Mouse (Mus musculus) embryonic facial prominence, embryonic 13.5 days (tissue): ENCODE data around the gene Tbkbp1. TPM values are rescaled to one million over a fixed set of nuclear protein-coding genes. Genes with fewer than 3 reads are reported as not detected.
"Not testable (repeated sequence)": the region's sequence is repeated elsewhere in the genome, so short reads cannot be mapped to it uniquely, and the experiment has no call there.

ENCODE experiments used
- ATAC-seq: fragments of 200-750 bp; cut with Nextera tagmentation; 2 replicates; pipeline ENCODE4 v1.8.0; 2017; ENCODE audit warnings: low read depth; ENCODE audit not compliant: insufficient number of reproducible peaks, insufficient read depth, low FRiP score, low TSS enrichment
- H3K27ac ChIP-seq: fragments of 300-500 bp; sonication (generic); 2 replicates; pipeline ENCODE4 v1.5.1; 2015; ENCODE audit warnings: moderate library complexity, mild to moderate bottlenecking, inconsistent platforms
- H3K27me3 ChIP-seq: fragments of 300-500 bp; sonication (generic); 2 replicates; pipeline ENCODE4 v1.6.1; 2015; ENCODE audit warnings: mild to moderate bottlenecking, inconsistent platforms
- H3K36me3 ChIP-seq: fragments of 300-500 bp; sonication (generic); 2 replicates; pipeline ENCODE4 v1.6.1; 2015; ENCODE audit warnings: mild to moderate bottlenecking, inconsistent platforms
- H3K4me1 ChIP-seq: fragments of 300-500 bp; sonication (generic); 2 replicates; pipeline ENCODE4 v1.6.1; 2015; ENCODE audit warnings: inconsistent platforms
- H3K4me2 ChIP-seq: fragments of 300-500 bp; sonication (generic); 2 replicates; pipeline ENCODE4 v1.6.1; 2015; ENCODE audit warnings: moderate library complexity, mild to moderate bottlenecking, inconsistent platforms
- H3K4me3 ChIP-seq: fragments of 300-500 bp; sonication (generic); 2 replicates; pipeline ENCODE4 v1.5.1; 2015; ENCODE audit warnings: mild to moderate bottlenecking, inconsistent platforms
- H3K9ac ChIP-seq: fragments of 300-500 bp; sonication (generic); 2 replicates; pipeline ENCODE4 v1.6.1; 2015; ENCODE audit warnings: mild to moderate bottlenecking, inconsistent platforms
- H3K9me3 ChIP-seq: fragments of 300-500 bp; sonication (generic); 2 replicates; pipeline ENCODE4 v1.6.1; 2016; ENCODE audit warnings: inconsistent platforms
- WGBS: fragments of 180-500 bp; shearing (Covaris S2); methylation state at CpG from one replicate; pipeline ENCODE4 v1.1.7; 2015; ENCODE audit warnings: mixed read lengths; 5-methylcytosine and 5-hydroxymethylcytosine counted together
- polyA plus RNA-seq: library from polyadenylated mRNA; unstranded; fragments of >200 nt; fragmentation: Nextera tagmentation; extraction: Ambion mirVana; gene quantifications from 2 replicates; pipeline ENCODE4 v1.2.1, GENCODE M21; 2015

The Tbkbp1 gene
- 7.8 and 8.5 TPM in 2 replicates for polyA plus RNA-seq

DNA sequence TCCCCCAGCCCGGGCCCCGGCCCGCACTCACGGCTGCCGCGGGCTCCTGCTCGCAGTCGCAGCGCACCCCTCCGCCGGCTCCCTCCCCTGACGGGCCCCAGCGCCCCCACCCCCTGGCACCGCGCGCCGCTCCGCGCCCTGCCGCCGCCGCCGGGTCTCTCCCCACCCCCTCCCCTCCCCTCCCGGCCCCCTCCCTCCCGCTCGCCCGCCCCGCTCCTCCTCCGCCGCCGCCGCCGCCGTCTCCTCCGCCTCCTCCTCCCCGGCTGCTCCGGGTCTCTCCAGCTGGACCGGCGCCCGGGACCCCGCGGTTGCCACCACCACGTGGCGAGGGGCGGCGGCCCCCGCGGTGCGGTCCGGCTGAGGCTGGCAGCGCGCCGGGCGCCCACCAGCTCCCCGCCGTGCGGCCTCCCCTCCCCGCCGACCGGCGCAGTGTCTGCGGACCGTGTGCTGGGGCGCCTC, at the start of gene Tbkbp1:
Gene Tbkbp1, minus strand, starts transcription at position 153 of the 459 bp plus-strand sequence.
- peaks cover 41% of the 10 kb centered on the region for H3K36me3 ChIP-seq

DNA sequence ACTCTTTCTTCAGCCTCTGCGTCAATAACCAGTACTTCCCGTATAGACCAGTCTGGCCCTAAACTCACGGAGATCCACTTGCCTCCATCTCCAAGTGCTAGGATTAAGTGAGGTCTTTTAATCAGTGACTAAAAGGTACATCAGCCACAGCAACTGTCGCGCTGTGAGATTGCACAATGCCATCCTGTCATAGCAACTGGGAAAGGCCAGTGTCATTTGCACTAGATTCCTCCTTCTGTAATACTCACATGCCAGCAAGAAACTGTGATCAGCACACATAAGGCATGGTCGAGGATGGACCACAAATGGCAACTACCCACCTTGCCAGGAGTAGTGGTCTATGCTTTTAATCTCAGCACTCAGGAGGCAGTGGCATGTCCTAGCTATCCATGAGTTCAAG, 48.2 kb upstream of the Tbkbp1 start:
- Histone ChIP-seq H3K4me2 (no peak overlapping the region), H3K27ac (no peak overlapping the region), H3K27me3 (no peaks in the 10 kb centered on the region), H3K4me1 (no peaks in the 10 kb centered on the region), H3K9me3 (no peaks in the 10 kb centered on the region), H3K36me3 (no peaks in the 10 kb centered on the region), H3K4me3 (no peak overlapping the region), H3K9ac (no peak overlapping the region)
- no peak for ATAC-seq
- 86% methylated on average over 6 of the region's 6 CpGs for WGBS

More for the DNA sequence above, at the start of gene Tbkbp1:
- Histone ChIP-seq H3K4me2 (peak within 1 kb of the TSS; percentile 83), H3K4me3 (peak within 1 kb of the TSS; percentile 83), H3K27ac (peak within 1 kb of the TSS; percentile 93), H3K9ac (peak within 1 kb of the TSS; percentile 83), H3K9me3 (no peaks in the 10 kb centered on the region), H3K4me1 (peaks cover 55% of the 10 kb centered on the region), H3K27me3 (no peaks in the 10 kb centered on the region; the same call in 1 of the 2 replicates)
- peak; percentile 4; the same call in 1 of the 2 replicates for ATAC-seq
- under 1% methylated on average over 27 of the region's 64 CpGs for WGBS

DNA sequence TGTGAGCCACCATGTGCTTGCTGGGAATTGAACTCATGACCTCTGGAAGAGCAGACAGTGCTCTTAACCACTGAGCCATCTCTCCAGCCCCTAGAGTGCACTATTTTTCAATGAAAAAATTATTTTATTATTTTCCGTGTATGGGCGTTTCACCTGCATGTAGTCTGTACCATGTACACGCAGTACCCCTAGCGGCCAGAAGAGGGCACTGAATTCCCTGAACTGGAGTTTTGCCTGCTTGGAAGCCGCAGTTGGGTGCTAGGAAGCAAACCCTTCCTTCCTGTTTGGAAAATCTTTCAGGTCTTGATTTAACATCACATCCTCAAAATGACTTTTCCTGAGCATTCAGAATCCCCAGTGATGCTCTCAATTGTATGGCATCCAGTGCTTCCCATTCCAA, 47.3 kb upstream of the Tbkbp1 start:
- H3K9me3 ChIP-seq, result no peaks in the 10 kb centered on the region
- H3K4me1 ChIP-seq, result no peaks in the 10 kb centered on the region
- H3K27me3 ChIP-seq, result no peaks in the 10 kb centered on the region
- H3K9ac ChIP-seq, result no peak overlapping the region
- no peak overlapping the region for H3K27ac ChIP-seq
- no peak overlapping the region for H3K4me2 ChIP-seq
- no peak for ATAC-seq
- no peaks in the 10 kb centered on the region for H3K36me3 ChIP-seq
- WGBS, result 23% methylated on average over 5 of the region's 5 CpGs
- no peak overlapping the region for H3K4me3 ChIP-seq

GRCm38 (mm10) chr11:97197021-97197420, 45.7 kb upstream of the Tbkbp1 start:
- Histone ChIP-seq H3K4me3 (no peak overlapping the region), H3K27me3 (no peaks in the 10 kb centered on the region)

DNA sequence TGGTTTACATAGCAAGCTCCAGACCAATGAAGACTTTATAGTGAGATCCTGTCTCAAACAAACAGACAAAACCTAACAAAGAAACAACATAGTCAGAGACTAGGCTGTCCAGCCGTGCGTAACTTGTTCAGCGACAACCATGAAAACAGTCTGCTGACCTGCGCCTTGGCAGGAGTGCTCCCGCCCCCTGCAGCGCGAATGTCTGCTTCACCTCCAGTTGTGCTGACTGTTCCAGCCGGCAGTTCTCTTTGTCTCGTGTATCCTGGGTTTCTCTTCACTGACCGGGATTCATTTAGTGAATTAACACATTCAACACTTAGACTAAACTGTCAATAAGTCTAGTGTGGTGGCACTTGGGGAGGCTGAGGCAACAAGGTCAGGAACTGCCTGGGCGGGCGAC, 45.2 kb upstream of the Tbkbp1 start:
- no peaks in the 10 kb centered on the region for H3K9me3 ChIP-seq
- H3K4me2 ChIP-seq, result no peak overlapping the region
- H3K27ac ChIP-seq, result no peak overlapping the region
- WGBS, result 70% methylated on average over 12 of the region's 12 CpGs
- ATAC-seq, result no peak
- no peaks in the 10 kb centered on the region for H3K36me3 ChIP-seq
- no peak overlapping the region for H3K4me3 ChIP-seq
- no peaks in the 10 kb centered on the region for H3K27me3 ChIP-seq
- H3K9ac ChIP-seq, result no peak overlapping the region
- H3K4me1 ChIP-seq, result no peaks in the 10 kb centered on the region

More at GRCm38 (mm10) chr11:97197021-97197420, 45.7 kb upstream of the Tbkbp1 start:
- Histone ChIP-seq H3K9me3 (no peaks in the 10 kb centered on the region), H3K27ac (no peak overlapping the region), H3K9ac (no peak overlapping the region), H3K4me1 (no peaks in the 10 kb centered on the region), H3K36me3 (no peaks in the 10 kb centered on the region), H3K4me2 (no peak overlapping the region)
- no peak for ATAC-seq
- 79% methylated on average over 8 of the region's 8 CpGs for WGBS

DNA sequence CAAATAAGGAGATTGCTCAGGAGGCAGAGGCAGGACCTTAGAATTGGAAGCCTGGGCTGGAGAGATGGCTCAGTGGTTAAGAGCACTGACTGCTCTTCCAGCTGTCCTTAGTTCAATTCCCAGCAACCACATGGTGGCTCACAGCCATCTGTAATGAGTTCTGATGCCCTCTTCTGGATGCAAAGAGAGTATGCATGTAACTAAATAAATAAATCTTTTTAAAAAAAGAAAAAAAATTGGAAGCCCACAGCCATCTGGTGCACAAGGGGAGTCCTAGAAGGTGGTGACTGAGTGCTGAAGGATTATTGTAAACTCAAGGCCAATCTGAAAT, 41.3 kb upstream of the Tbkbp1 start:
- Histone ChIP-seq H3K9ac (no peak overlapping the region), H3K36me3 (no peaks in the 10 kb centered on the region), H3K27ac (no peak overlapping the region), H3K4me3 (no peak overlapping the region), H3K9me3 (no peaks in the 10 kb centered on the region), H3K27me3 (no peaks in the 10 kb centered on the region), H3K4me1 (peaks cover 12% of the 10 kb centered on the region), H3K4me2 (no peak overlapping the region)
- no peak for ATAC-seq

DNA sequence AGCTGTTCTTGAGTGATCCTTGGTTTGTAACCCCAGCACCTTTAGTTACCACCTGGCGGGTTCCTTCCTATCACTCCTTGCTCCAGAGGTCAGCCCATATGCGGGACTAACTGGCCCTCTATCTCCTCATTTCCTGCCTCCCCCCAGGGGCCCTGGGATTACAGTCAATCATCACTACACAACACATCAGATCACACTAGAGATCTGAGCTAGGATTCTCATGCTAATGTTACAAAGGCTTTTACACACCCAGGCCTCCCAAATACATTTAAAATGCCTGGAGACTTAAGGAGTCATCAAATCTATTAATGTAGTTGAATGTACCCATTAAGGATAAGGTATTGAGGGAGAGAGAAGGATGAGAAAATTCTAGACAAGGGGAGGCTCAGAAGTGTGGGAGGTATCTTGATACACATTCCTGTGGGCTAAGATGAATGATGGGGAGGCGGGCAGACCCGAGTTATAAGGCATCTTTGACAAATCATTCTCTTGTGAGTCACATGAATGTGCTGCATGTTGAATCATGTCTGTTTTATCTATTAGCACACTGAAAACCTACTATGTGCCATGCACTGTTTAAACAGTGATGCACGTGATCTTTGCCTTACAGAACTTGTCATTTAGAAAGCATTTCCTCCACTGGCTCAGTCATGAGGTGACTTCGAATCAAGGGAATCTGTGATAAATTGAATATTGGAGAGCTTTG, 40.8 kb upstream of the Tbkbp1 start:
- ATAC-seq, result no peak
- Histone ChIP-seq H3K27ac (no peak overlapping the region), H3K4me1 (peaks cover 12% of the 10 kb centered on the region), H3K4me2 (no peak overlapping the region), H3K27me3 (no peaks in the 10 kb centered on the region), H3K4me3 (no peak overlapping the region), H3K9ac (no peak overlapping the region), H3K9me3 (no peaks in the 10 kb centered on the region), H3K36me3 (no peaks in the 10 kb centered on the region)
- WGBS, result 74% methylated on average over 6 of the region's 6 CpGs

DNA sequence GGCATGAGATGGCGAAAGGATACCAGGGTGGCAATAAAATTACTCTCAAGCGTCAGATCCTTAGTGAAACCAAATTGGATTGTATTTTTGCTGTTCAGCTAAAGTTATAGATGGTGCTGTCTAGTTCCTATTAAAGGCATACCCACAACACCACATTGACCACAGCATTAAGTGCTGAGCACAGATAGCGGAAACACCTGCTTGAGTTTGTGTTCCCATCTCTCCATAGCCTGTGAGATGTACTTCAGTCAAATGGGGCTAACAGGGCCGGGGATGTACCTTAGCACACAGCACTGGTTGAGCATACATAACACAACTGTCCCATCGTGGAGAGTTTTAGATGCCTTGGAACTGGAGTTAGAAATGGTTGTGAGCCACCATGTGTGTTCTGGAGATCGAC, 39.7 kb upstream of the Tbkbp1 start:
- Histone ChIP-seq H3K27me3 (no peaks in the 10 kb centered on the region), H3K4me3 (no peak overlapping the region), H3K9me3 (no peaks in the 10 kb centered on the region), H3K27ac (no peak overlapping the region), H3K36me3 (no peaks in the 10 kb centered on the region; the same call in 1 of the 2 replicates), H3K4me1 (peaks cover 17% of the 10 kb centered on the region), H3K4me2 (no peak overlapping the region), H3K9ac (no peak overlapping the region)
- ATAC-seq, result no peak
- WGBS, result 93% methylated on average over 6 of the region's 6 CpGs

DNA sequence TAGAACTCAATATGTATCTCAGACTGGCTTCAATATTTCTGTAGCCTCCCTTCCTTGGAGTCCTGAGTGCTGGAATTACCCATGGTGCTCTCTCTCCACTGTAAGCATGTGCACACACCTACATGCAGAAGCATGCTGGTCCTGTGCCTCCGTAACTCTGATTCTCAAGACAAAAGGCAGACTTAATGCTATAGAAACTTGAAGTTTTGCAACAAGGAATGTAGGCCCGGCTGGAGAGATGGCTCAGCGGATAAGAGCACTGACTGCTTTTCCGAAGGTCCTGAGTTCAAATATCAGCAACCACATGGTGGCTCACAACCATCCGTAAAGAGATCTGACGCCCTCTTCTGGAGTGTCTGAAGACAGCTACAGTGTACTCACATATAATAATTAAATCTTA, 38.4 kb upstream of the Tbkbp1 start:
- Histone ChIP-seq H3K4me1 (peaks cover 29% of the 10 kb centered on the region), H3K4me2 (peak overlapping the region; percentile 82; the same call in 1 of the 2 replicates), H3K27ac (peak overlapping the region; percentile 97; the same call in 1 of the 2 replicates)
- H3K9ac ChIP-seq, H3K4me3 ChIP-seq, H3K9me3 ChIP-seq, H3K27me3 ChIP-seq, H3K36me3 ChIP-seq, ATAC-seq: not testable (repeated sequence)
- 90% methylated on average over 6 of the region's 6 CpGs for whole genome bisulfite sequencing

- Histone ChIP-seq H3K4me3 (peak overlapping the region; percentile 82), H3K4me1 (peaks cover 31% of the 10 kb centered on the region), H3K9me3 (no peaks in the 10 kb centered on the region), H3K4me2 (peak overlapping the region; percentile 82), H3K36me3 (peaks cover 10% of the 10 kb centered on the region), H3K27me3 (no peaks in the 10 kb centered on the region), H3K9ac (peak overlapping the region; percentile 84; the same call in 1 of the 2 replicates), H3K27ac (peak overlapping the region; percentile 97)
- ATAC-seq, result no peak
- 39% methylated on average over 3 of the region's 3 CpGs for WGBS
These were observed 37.9 kb upstream of the Tbkbp1 start for GRCm38 (mm10) chr11:97189231-97189630.

DNA sequence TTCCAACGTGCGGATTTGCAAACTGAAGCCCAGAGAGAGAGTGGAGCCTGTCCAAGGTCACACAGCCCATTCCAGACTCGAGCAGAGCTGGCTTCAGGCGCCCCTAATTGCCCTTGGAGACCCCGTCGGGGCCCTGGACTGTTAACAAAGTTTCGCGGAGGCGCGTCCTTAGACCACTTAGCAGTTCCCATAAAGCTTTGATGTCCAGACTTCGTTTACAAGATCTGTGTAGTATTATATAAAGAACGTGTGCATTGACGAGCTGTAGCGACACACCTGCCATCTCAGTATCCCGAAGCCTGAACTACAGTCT, 37.3 kb upstream of the Tbkbp1 start:
- H3K9ac ChIP-seq, result peak overlapping the region; percentile 84
- H3K27ac ChIP-seq, result peak overlapping the region; percentile 97
- ATAC-seq, result no peak
- H3K4me2 ChIP-seq, result peak overlapping the region; percentile 82
- no peaks in the 10 kb centered on the region for H3K9me3 ChIP-seq
- H3K4me3 ChIP-seq, result peak overlapping the region; percentile 82
- H3K36me3 ChIP-seq, result peaks cover 17% of the 10 kb centered on the region
- peaks cover 31% of the 10 kb centered on the region for H3K4me1 ChIP-seq
- WGBS, result under 1% methylated on average over 15 of the region's 15 CpGs
- no peaks in the 10 kb centered on the region for H3K27me3 ChIP-seq
